Mouse (Mus musculus) kidney, adult 2 months (tissue): ENCODE results near the gene Kbtbd12.

ENCODE experiments used
- CTCF ChIP-seq: fragments of 200-500 bp; conservative IDR thresholded peaks from 2 replicates; pipeline ENCODE4 v1.5.1; 2011; ENCODE audit warnings: low read depth, mild to moderate bottlenecking, control low read depth, low read length, moderate library complexity, mixed read lengths; ENCODE audit not compliant: insufficient read depth, insufficient read length
- POLR2A ChIP-seq: fragments of 200-500 bp; IDR thresholded peaks from one replicate; pipeline ENCODE4 v1.6.1; 2011; ENCODE audit warnings: low read depth, low read length, control low read depth

DNA sequence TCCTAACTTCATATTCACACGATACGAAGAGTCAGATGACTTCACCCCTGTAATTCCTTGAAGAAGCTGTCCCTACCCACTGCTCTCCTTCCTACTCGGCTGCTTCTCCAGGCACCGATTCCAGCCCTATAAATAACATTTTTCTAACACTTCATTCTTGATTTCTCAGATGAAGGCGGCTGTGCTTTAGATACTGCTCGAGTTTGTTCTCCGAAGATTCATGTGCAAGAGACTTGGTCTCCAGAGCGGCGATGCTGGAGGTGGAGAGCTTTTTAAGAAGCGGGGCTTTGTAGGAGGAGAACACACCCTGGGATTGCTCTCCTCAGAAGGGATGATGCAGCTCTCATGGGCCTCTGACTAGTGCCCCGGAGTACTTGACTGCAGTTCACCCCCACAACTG lies 61.3 kb downstream of the Kbtbd12 start:
- TF ChIP-seq POLR2A (no peak), CTCF (no peak)
